Mouse (Mus musculus) cerebellum, adult (tissue): Measurements from ENCODE around the gene Nfatc4.
A peak's percentile ranks its signal among the peaks of the same experiment; 100 is the strongest.

Source experiments
- ATAC-seq: cut with Nextera tagmentation; 2 replicates; pipeline ENCODE4 v1.9.2; 2017; ENCODE audit warnings: mild to moderate bottlenecking, moderate library complexity, mixed read lengths; ENCODE audit not compliant: insufficient number of reproducible peaks, low FRiP score, low TSS enrichment

The Nfatc4 gene

DNA sequence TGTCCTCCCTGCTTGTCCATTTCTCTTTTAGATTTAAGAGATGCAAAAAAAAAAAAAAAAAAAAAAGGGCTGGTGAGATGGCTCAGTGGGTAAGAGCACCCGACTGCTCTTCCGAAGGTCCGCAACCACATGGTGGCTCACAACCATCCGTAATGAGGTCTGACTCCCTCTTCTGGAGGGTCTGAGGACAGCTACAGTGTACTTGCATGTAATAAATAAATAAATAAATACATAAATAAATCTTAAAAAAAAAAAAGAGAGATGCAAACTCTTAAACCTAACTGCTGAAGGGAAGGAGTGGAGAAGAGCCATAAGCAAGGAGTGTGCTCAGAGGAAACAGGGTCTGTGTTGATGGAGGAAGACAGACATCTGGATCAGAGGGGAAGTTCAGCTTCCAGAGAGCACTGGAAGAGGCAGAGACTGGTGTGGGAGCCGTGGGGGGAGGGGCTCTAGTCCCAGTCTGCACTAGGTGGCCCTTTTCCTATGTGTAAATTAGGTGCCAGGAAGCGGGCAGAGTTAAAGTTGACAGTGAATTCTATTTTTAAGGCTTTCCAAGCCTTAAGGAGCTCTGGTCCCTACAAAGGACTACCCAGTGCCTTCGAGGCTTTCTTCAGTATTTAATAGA is 55.5 kb downstream of the Nfatc4 start:
- ATAC-seq: no peak

DNA sequence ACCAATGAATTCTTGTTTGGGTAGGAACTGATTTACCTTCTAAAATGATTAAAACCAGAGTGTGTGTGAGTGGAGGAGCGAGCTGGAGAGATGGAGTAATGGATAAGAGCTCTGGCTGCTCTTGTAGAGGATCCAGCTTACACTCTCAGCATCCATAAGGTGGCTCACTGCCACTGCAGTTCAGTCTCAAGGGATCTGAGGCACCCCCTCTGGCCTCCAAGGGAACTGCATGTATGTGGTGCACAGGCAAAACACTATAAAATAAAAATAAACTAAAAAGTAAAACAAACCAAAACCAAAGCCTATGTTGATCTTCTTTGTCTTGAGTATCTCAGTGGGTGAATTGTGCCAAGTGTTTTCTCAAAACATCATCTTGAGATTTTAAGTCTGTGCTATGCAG is 56.7 kb downstream of the Nfatc4 start:
- no peak for ATAC-seq

DNA sequence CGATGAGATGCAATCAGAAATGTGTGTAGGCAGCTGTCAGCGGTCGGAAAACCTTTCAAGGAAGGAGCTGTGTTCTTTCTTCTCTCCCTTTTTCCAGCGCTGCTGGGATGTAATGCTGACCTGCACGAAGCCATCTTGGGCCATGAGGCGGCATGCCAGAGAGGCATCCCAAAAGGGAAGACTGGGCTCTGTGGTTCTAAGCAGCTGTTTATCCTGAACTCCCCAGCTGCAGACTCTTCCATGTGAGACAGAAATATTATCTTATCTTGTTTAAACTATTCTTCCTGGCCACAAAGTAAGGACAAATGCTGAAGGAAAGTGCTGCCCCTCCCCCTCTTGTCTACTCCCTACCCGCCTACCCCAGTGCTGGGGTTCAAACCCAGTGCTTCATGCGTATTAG is 58.0 kb downstream of the Nfatc4 start:
- ATAC-seq: no peak

DNA sequence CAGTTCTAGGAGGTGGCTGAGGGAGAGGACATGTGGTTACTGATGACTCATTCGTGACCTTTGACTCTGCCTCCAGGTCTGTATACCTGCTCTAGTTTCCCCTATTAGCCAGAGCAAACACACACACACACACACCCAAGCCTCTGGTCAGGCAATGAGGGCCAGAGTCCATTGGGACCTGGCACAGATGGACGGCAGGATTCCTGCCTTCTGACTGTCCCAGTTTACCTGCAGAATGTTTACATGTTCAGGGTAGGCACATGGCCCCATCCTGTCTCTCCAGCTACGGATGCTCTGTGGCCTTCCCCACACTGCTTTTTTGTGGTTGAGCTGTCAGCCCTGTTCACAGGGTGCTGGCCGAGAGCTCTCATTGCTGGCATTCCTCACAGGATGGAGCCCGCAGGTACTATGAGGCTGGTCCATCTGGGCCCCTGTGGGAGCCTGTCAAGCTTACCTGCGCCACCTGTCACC is 59.3 kb downstream of the Nfatc4 start:
- ATAC-seq: peak; percentile 69

DNA sequence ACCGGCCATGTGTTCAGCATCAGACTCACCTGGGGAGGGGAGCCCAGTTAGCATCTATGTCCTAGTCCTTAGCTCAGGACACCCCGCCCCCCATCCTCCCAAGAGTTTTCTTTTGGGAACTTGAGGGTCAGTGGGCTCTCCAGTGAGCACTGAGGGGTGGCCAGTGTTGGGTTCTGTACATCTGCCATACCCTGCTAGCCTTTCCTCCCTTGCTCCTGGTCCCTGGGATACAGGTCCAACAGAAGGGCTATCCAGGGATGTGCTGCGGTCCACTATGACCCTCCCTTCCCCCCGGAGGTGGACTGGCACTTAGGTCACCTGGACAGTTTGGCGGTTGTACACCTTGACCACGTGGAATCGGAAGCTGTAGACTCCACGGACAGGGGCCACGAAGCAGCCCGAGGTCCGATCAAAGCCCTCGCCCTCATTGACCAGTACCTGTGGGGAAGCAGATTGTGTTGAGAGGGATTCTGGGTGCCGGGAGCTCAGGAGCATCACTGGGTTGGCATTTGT is 60.3 kb downstream of the Nfatc4 start:
- ATAC-seq: no peak
